Mouse (Mus musculus) forebrain, postnatal 0 days (tissue): ENCODE results near the gene Timm8a1. TPM values are rescaled to one million over a fixed set of nuclear protein-coding genes. Genes with fewer than 3 reads are reported as not detected.

Experiments used
- ATAC-seq: fragments of 200-750 bp; cut with Nextera tagmentation; 2 replicates; pipeline ENCODE4 v1.8.0; 2017; ENCODE audit warnings: mild to moderate bottlenecking, moderate library complexity
- DNase-seq: peaks from one replicate; pipeline ENCODE4 v3.0.0-alpha.2; 2015
- H3K27ac ChIP-seq: fragments of 300-500 bp; sonication (generic); 2 replicates; pipeline ENCODE4 v1.5.1; 2014; ENCODE audit warnings: low read depth, mild to moderate bottlenecking, antibody characterized with exemption, low read length, moderate library complexity, mixed read lengths
- H3K27me3 ChIP-seq: fragments of 300-500 bp; sonication (generic); 2 replicates; pipeline ENCODE4 v1.6.1; 2014; ENCODE audit warnings: mild to moderate bottlenecking, low read length, mixed read lengths; ENCODE audit not compliant: insufficient read depth
- H3K36me3 ChIP-seq: fragments of 300-500 bp; sonication (generic); 2 replicates; pipeline ENCODE4 v1.6.1; 2014; ENCODE audit warnings: mild to moderate bottlenecking, moderate library complexity; ENCODE audit not compliant: insufficient read depth
- H3K4me1 ChIP-seq: fragments of 300-500 bp; sonication (generic); 2 replicates; pipeline ENCODE4 v1.6.1; 2014; ENCODE audit warnings: antibody characterized with exemption; ENCODE audit not compliant: insufficient read depth
- H3K4me2 ChIP-seq: fragments of 300-500 bp; sonication (generic); 2 replicates; pipeline ENCODE4 v1.6.1; 2014; ENCODE audit warnings: low read depth, mild to moderate bottlenecking, moderate library complexity
- H3K4me3 ChIP-seq: fragments of 300-500 bp; sonication (generic); 2 replicates; pipeline ENCODE4 v1.5.1; 2014; ENCODE audit warnings: low read depth, low read length, mixed read lengths
- H3K9ac ChIP-seq: fragments of 300-500 bp; sonication (generic); 2 replicates; pipeline ENCODE4 v1.6.1; 2014; ENCODE audit warnings: mild to moderate bottlenecking
- H3K9me3 ChIP-seq: fragments of 300-500 bp; sonication (generic); 2 replicates; pipeline ENCODE4 v1.6.1; 2016; ENCODE audit warnings: low read length
- CTCF ChIP-seq: sonication (generic); IDR thresholded peaks from 2 replicates; pipeline ENCODE4 v1.5.1; 2016; ENCODE audit warnings: antibody characterized with exemption, control low read depth, low read depth
- WGBS: fragments of 180-500 bp; shearing (Covaris S2); extraction: QIAGEN DNeasy Blood & Tissue Kit; methylation state at CpG from one replicate; pipeline ENCODE4 v1.1.7; 2014; 5-methylcytosine and 5-hydroxymethylcytosine counted together
- polyA plus RNA-seq: library from polyadenylated mRNA; unstranded; fragments of >200 nt; fragmentation: Nextera tagmentation; extraction: Ambion mirVana; gene quantifications from 2 replicates; pipeline ENCODE4 v1.2.1, GENCODE M21; 2015
- total RNA-seq: library from RNA; depleted of rRNA; stranded (reverse); fragments of >200 nt; gene quantifications from 2 replicates; pipeline ENCODE4 v1.2.3, GENCODE M21; 2014

The Timm8a1 gene
- total and polyA plus RNA-seq, 2 experiments from 2014 or later = 18.3 to 45.5 TPM

DNA sequence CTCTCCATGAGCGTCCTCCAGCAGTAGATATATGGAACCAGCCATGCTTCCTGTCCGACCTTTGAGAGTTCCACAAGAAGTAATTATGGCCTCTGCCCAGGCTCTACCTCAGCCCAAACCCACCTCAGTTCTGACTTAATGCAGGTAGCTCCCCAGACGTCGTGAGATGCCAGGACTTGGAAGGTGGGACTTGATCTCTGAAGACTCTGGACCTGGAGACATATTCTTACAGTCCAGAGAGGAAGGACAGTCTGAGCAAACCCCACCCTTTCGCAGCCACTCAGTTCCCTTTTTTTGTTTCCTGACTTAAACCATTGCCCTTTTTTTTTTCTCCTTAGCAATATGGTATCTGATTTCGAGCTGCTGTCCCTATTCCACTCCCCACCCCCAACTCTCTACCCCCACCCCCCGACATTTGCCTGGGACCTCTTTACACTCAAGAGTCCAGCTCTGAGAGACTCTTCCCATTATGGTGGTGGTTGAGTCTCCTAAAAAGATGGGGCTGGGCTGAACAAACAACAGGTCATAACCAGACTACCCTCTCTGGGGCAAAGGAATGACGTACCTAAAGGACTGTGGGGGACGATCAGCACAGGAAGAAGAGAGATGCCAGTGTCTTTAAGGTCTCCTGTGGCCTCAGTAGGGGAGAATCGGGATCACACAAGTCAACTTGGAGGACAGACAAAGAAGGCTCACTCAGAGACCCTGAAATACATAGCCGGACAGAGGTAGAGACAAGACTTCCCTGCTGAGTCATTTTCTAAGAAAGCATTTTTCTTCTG lies 41.4 kb upstream of the Timm8a1 start, which contains the start of gene Btk:
Btk (minus strand) TSS at position 683 of the 782 bp plus-strand sequence.
- Histone ChIP-seq H3K27me3 (no peaks in the 10 kb centered on the region), H3K36me3 (no peaks in the 10 kb centered on the region), H3K4me2 (no peak within 1 kb of the TSS), H3K4me1 (0 out of 2 replicates have a peak, but pooled peaks cover 3% of the 10 kb centered on the region), H3K9me3 (no peaks in the 10 kb centered on the region), H3K9ac (no peak within 1 kb of the TSS), H3K27ac (no peak within 1 kb of the TSS), H3K4me3 (no peak within 1 kb of the TSS)
- TF ChIP-seq CTCF = no peak
- DNase-seq (no peak), ATAC-seq (no peak)
- 89% methylated on average over 11 of the region's 11 CpGs for WGBS

DNA sequence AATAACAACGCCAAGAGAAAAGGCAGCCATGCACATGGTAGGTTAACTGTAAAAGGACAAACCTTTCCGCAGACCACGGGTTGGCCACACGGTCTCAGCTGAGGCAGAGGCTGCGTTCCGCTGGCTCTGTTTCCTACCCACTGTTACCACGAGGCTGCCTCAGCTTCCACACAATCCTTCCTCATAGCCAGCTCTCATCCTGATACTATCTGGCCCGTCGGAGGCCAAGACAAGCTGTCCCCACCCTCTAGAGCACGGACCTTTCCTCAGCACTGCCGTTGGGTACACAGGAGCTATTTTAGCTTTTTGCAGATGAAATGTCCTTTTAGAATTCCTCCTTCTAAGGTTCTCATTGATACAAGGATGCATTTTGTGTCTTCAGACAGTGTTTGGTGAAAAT lies 40.6 kb upstream of the Timm8a1 start:
- H3K4me3 ChIP-seq = no peak overlapping the region

DNA sequence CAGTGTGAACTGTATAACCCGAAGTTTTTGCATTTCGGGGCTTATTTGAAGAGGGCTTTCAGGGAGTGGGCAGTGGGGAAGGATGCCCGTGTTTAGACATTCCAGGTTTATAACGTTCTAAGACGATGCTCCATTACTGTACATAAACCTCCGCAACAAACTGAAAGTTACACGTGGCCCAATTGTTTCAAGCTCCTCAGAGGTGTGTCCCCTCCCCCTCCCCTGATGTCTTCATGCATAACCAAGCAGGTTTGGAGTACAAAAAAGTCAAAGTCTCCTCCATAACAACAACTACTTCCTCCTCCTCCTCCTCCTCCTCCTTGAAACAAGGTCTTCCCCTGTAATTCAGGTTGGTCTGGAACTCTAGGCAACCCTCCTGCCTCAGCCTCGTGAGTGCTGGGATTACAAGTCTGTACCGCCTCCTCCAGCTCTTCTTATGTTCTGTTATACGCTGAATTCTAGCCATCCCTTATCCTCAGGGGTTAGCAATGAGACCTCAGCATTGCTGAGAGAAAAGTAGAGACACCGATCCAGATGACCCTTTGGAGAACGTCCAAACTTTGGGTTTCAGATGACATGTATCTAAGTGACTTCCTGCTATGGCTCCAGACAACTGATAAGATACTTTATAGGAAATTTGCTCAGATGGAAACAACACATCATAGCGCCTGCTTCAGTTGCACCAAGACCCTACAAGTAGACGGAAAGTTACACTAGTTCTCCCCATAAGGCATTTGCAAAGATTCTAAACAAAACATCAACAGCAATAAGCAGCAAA lies 39.1 kb upstream of the Timm8a1 start:
- H3K27ac ChIP-seq = no peak overlapping the region
- H3K9me3 ChIP-seq = no peaks in the 10 kb centered on the region
- no peak overlapping the region for H3K9ac ChIP-seq
- TF ChIP-seq CTCF = no peak
- H3K4me2 ChIP-seq = no peak overlapping the region
- DNase-seq = no peak
- no peak for ATAC-seq
- WGBS = 85% methylated on average over 14 of the region's 14 CpGs
- H3K36me3 ChIP-seq = no peaks in the 10 kb centered on the region
- no peaks in the 10 kb centered on the region for H3K4me1 ChIP-seq
- H3K27me3 ChIP-seq = no peaks in the 10 kb centered on the region
- no peak overlapping the region for H3K4me3 ChIP-seq

More for the DNA sequence above, 40.6 kb upstream of the Timm8a1 start:
- 0 out of 2 replicates have a peak, but pooled peaks cover 3% of the 10 kb centered on the region for H3K4me1 ChIP-seq
- DNase-seq = no peak
- WGBS = 87% methylated on average over 11 of the region's 11 CpGs
- no peak overlapping the region for H3K9ac ChIP-seq
- no peaks in the 10 kb centered on the region for H3K27me3 ChIP-seq
- no peaks in the 10 kb centered on the region for H3K36me3 ChIP-seq
- H3K4me2 ChIP-seq = no peak overlapping the region
- ATAC-seq = no peak
- H3K27ac ChIP-seq = no peak overlapping the region
- no peaks in the 10 kb centered on the region for H3K9me3 ChIP-seq
- TF ChIP-seq CTCF = no peak

DNA sequence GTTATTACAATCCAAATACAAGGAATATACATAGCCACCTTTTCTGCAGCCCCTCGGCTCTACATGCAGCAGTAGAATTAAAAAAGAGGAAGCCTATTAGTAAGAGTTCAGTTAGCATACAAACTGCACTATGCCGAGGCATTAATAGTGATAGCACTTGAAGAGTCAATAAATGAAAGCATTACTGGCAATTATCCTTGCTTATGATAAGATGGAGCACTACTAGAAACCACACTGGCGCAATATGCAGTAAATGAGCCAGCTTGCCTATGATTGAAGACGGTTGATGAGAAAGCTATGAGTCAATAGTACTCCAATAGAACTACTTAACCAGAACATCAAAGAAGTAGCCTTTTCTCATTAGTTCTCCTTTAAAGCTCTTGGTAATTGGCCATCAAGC lies 36.2 kb upstream of the Timm8a1 start:
- no peak overlapping the region for H3K4me3 ChIP-seq
- H3K9ac ChIP-seq = no peak overlapping the region
- TF ChIP-seq CTCF = no peak
- no peaks in the 10 kb centered on the region for H3K27me3 ChIP-seq
- 78% methylated on average over 4 of the region's 4 CpGs for WGBS
- no peaks in the 10 kb centered on the region for H3K4me1 ChIP-seq
- no peak for DNase-seq
- no peak for ATAC-seq
- no peak overlapping the region for H3K4me2 ChIP-seq
- H3K9me3 ChIP-seq = no peaks in the 10 kb centered on the region
- H3K36me3 ChIP-seq = no peaks in the 10 kb centered on the region
- H3K27ac ChIP-seq = no peak overlapping the region

DNA sequence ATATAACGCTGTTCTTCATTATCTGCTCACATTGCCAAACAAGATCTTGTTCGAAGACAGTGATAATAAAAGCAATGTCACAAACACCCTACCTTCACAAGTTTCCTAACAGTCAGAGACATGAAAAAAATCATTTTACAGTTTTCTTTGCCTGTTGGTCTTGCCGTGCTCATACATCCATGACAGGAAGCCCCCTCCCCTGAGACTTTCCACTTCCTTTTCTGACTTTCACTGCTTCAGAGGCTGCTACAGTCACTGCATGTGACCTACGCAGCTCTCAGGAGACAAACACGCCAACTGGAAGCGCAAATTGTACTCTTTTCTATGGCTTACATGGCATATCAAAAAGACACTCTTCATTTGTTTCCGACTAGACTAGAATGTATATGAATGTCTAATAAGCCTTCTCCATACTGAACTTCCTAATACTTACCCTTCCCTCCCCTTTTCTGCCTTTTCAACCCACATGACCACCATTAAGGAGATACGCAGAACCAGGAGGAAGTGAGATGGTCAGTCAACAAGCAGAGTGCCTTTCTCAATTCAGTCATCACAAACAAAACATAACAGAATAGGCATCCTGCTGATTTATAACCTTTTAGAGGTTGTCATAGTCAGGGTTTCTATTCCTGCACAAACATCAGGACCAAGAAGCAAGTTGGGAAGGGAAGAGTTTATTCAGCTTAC lies 25.0 kb upstream of the Timm8a1 start:
- H3K9ac ChIP-seq = no peak overlapping the region
- no peaks in the 10 kb centered on the region for H3K9me3 ChIP-seq
- no peak for TF ChIP-seq CTCF

DNA sequence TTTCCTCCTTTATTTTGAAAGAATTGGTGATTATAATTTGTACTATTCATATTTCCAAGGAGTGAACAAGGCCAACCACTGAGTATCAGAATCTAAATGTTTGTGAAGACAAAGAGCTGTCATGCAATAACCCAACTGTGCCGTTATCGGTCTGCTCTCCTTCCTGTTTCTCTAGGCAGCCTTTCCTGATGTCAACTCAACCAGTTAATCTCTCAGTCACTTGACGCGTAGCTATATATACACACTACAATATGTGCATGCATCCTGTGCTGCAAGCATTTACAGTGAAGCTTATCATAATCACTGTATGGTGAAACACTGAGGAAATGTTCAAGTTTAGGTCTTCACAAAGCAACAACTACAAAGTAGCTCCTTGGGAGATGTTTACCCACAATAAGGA lies 22.7 kb upstream of the Timm8a1 start:
- H3K9ac ChIP-seq = no peak overlapping the region
- no peaks in the 10 kb centered on the region for H3K27me3 ChIP-seq
- no peaks in the 10 kb centered on the region for H3K36me3 ChIP-seq
- DNase-seq = no peak
- WGBS = 89% methylated on average over 4 of the region's 4 CpGs
- H3K27ac ChIP-seq = no peak overlapping the region
- no peak for TF ChIP-seq CTCF
- no peak for ATAC-seq
- no peaks in the 10 kb centered on the region for H3K9me3 ChIP-seq
- H3K4me3 ChIP-seq = no peak overlapping the region
- H3K4me2 ChIP-seq = no peak overlapping the region
- H3K4me1 ChIP-seq = no peaks in the 10 kb centered on the region

More for the DNA sequence above, 25.0 kb upstream of the Timm8a1 start:
- WGBS = 86% methylated on average over 8 of the region's 8 CpGs
- DNase-seq = no peak
- Histone ChIP-seq H3K4me1 (no peaks in the 10 kb centered on the region), H3K4me3 (no peak overlapping the region), H3K27me3 (no peaks in the 10 kb centered on the region), H3K27ac (no peak overlapping the region), H3K36me3 (no peaks in the 10 kb centered on the region), H3K4me2 (no peak overlapping the region)
- ATAC-seq = no peak
